ENCODE assay signal across 15 mouse cellular contexts in genomic region chr13:48780345-48781010, GRCm38 (mm10).
DNase-seq lines count a peak whose midpoint lies in the region; ATAC-seq and TF ChIP-seq lines count a peak whose summit lies in the region.
"Had no signal": no experiment of that assay in that cellular context is flagged by ENCODE, and none has a peak within 500 bp of the region (broad histone marks: within the 10 kb centered on the region; RNA-seq: fewer than 3 reads in every experiment).

No protein-coding gene starts in this region.

- TF ChIP-seq EP300 in heart, postnatal 0 days (IDR thresholded peaks at IDR 0.05; ENCODE audit: low read depth) = no peak

- H3K4me1 ChIP-seq in heart, postnatal 0 days (ENCODE audit: control insufficient read depth, insufficient read depth) = 0 out of 2 replicates have a peak, but pooled peaks cover 4% of the 10 kb centered on the region
- peaks cover 7% of the 10 kb centered on the region; the same call in 1 of the 2 replicates for H3K4me1 ChIP-seq in lung, embryonic 16.5 days (replicated peaks; ENCODE audit: control insufficient read depth, insufficient read depth, low read length)
- peaks cover 10% of the 10 kb centered on the region for H3K4me1 ChIP-seq in embryonic fibroblast, embryonic 13.5 days (ENCODE audit: control insufficient read depth, insufficient read depth, low read length)
- H3K4me1 ChIP-seq in stomach, embryonic 15.5 days = peaks cover 25% of the 10 kb centered on the region
- H3K4me1 ChIP-seq: liver, embryonic 15.5 days had no signal

- no peak overlapping the region for H3K4me3 ChIP-seq in heart, postnatal 0 days (ENCODE audit: low read depth, low read length)
- H3K4me3 ChIP-seq in lung, embryonic 16.5 days (ENCODE audit: low read length) = no peak overlapping the region
- H3K4me3 ChIP-seq in embryonic fibroblast, embryonic 13.5 days (ENCODE audit: insufficient read depth, low read length) = no peak overlapping the region
- no peak overlapping the region for H3K4me3 ChIP-seq in stomach, embryonic 15.5 days (replicated peaks)
- H3K4me3 ChIP-seq: liver, embryonic 15.5 days; megakaryocyte, embryonic 14.5 days had no signal

- no peak overlapping the region for H3K4me2 ChIP-seq in heart, postnatal 0 days (ENCODE audit: low read depth, low read length)
- H3K4me2 ChIP-seq in lung, embryonic 16.5 days (ENCODE audit: low read depth, low read length) = no peak overlapping the region
- H3K4me2 ChIP-seq in stomach, embryonic 15.5 days = no peak overlapping the region
- H3K4me2 ChIP-seq: liver, embryonic 15.5 days had no signal

- no peak overlapping the region for H3K9ac ChIP-seq in heart, postnatal 0 days (replicated peaks; ENCODE audit: low read depth, low read length)
- no peak overlapping the region for H3K9ac ChIP-seq in lung, embryonic 16.5 days (ENCODE audit: low read length)
- no peak overlapping the region for H3K9ac ChIP-seq in stomach, embryonic 15.5 days
- H3K9ac ChIP-seq: liver, embryonic 15.5 days had no signal

- H3K9me3 ChIP-seq in heart, postnatal 0 days (replicated peaks; ENCODE audit: control insufficient read depth, low read length) = no peaks in the 10 kb centered on the region
- H3K9me3 ChIP-seq in lung, embryonic 16.5 days (ENCODE audit: control insufficient read depth, low read length) = no peaks in the 10 kb centered on the region
- H3K9me3 ChIP-seq in stomach, embryonic 15.5 days = no peaks in the 10 kb centered on the region; the same call in 1 of the 2 replicates
- H3K9me3 ChIP-seq: liver, embryonic 15.5 days; megakaryocyte, embryonic 14.5 days had no signal

- intact Hi-C loops in heart, postnatal 25 days (cut with DNase I) = no loop called here
- intact Hi-C loops in left cerebral cortex, postnatal 36 days (cut with DNase I) = no loop called here

- H3K27me3 ChIP-seq in heart, postnatal 0 days (ENCODE audit: control insufficient read depth, insufficient read depth, low read length) = no peaks in the 10 kb centered on the region
- no peaks in the 10 kb centered on the region for H3K27me3 ChIP-seq in lung, embryonic 16.5 days (ENCODE audit: control insufficient read depth, insufficient read depth, low read depth, low read length)
- H3K27me3 ChIP-seq in stomach, embryonic 15.5 days (replicated peaks) = no peaks in the 10 kb centered on the region

- TF ChIP-seq POLR2A in embryonic fibroblast, embryonic 13.5 days (IDR thresholded peaks at IDR 0.05; ENCODE audit: low read depth, low read length) = no peak

- H3K36me3 ChIP-seq in heart, postnatal 0 days (replicated peaks; ENCODE audit: control insufficient read depth, insufficient read depth, low read length) = no peaks in the 10 kb centered on the region
- H3K36me3 ChIP-seq in lung, embryonic 16.5 days (ENCODE audit: control insufficient read depth, insufficient read depth, low read length) = no peaks in the 10 kb centered on the region
- no peaks in the 10 kb centered on the region for H3K36me3 ChIP-seq in stomach, embryonic 15.5 days
- H3K36me3 ChIP-seq: liver, embryonic 15.5 days had no signal

- no peak for ATAC-seq in heart, postnatal 0 days (ENCODE audit: insufficient read depth, low read depth)
- ATAC-seq in lung, embryonic 16.5 days (ENCODE audit: low read depth) = peak; percentile 19; the same call in 1 of the 2 replicates
- peak; percentile 31; the same call in 1 of the 2 replicates for ATAC-seq in stomach, embryonic 15.5 days (ENCODE audit: insufficient read depth, low FRiP score, low read depth)
- ATAC-seq: forebrain, embryonic 14.5 days; intestine, embryonic 16.5 days had no signal

- DNase-seq in heart, postnatal 0 days (ENCODE audit: low spot score) = no peak
- no peak for DNase-seq in heart, postnatal 25 days (ENCODE audit: low spot score)
- no peak for DNase-seq in lung, postnatal 36 days
- DNase-seq in left cerebral cortex, postnatal 36 days (ENCODE audit: low spot score in 2 of 2) = no peak
- DNase-seq: adrenal gland, postnatal 25 days; cerebellum, adult 11 months; kidney, postnatal 36 days; spleen, adult 18-20 months had no signal

- peak overlapping the region; percentile 15; the same call in 1 of the 2 replicates for H3K27ac ChIP-seq in heart, postnatal 0 days (ENCODE audit: low read depth)
- H3K27ac ChIP-seq in lung, embryonic 16.5 days (ENCODE audit: low read length) = peak overlapping the region; percentile 72
- H3K27ac ChIP-seq in embryonic fibroblast, embryonic 13.5 days (ENCODE audit: insufficient read depth, low read length) = peak overlapping the region; percentile 92
- H3K27ac ChIP-seq in stomach, embryonic 15.5 days = peak overlapping the region; percentile 89
- H3K27ac ChIP-seq: liver, embryonic 15.5 days had no signal

- WGBS in heart, postnatal 0 days = 53% methylated on average over 9 of the region's 9 CpGs
- 40% methylated on average over 9 of the region's 9 CpGs for WGBS in lung, embryonic 16.5 days
- 39% methylated on average over 9 of the region's 9 CpGs for WGBS in stomach, embryonic 15.5 days

- TF ChIP-seq CTCF in heart, postnatal 0 days (IDR thresholded peaks at IDR 0.05; ENCODE audit: low read depth) = no peak
- no peak for TF ChIP-seq CTCF in embryonic fibroblast, embryonic 13.5 days (IDR thresholded peaks at IDR 0.05; ENCODE audit: borderline replicate concordance, insufficient read depth, low read length)

Comparison
In these comparisons a context has a peak if more than half of its experiments do, and no peak if none do; other contexts are left out.
1. H3K27ac ChIP-seq: peak in every context shown above with its lines; median percentile 92 in embryonic fibroblast, embryonic 13.5 days; 89 in stomach, embryonic 15.5 days; 72 in lung, embryonic 16.5 days; 15 in heart, postnatal 0 days.